Mouse (Mus musculus): ENCODE data around the gene Gpd1.
"Not testable (repeated sequence)": the region's sequence is repeated elsewhere in the genome, so short reads cannot be mapped to it uniquely, and the experiment has no call there.

DNA sequence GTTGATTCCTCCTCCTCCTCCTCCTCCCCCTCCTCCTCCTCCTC, 55.4 kb downstream of the Gpd1 start, which contains the start of gene Cers5:
- TF ChIP-seq EP300, CTCF (IDR thresholded peaks at IDR 0.05; ENCODE audit: low read depth): not testable (repeated sequence)

All from liver, postnatal 0 days (tissue).